Mouse (Mus musculus) brown adipose tissue, adult 24 weeks (tissue): ENCODE results near the gene Tmprss4. TPM values are rescaled to one million over a fixed set of nuclear protein-coding genes. Genes with fewer than 3 reads are reported as not detected.
A peak's percentile ranks its signal among the peaks of the same experiment; 100 is the strongest.

Source experiments
- H3K27ac ChIP-seq: fragments of 200-500 bp; replicated peaks from 2 replicates; pipeline ENCODE4 v1.5.1; 2012; ENCODE audit warnings: low read depth, mild to moderate bottlenecking, low read length
- H3K4me1 ChIP-seq: fragments of 200-500 bp; 2 replicates; pipeline ENCODE4 v1.6.1; 2012; ENCODE audit warnings: low read length, mixed read lengths; ENCODE audit not compliant: control insufficient read depth, insufficient read depth, insufficient read length
- H3K4me3 ChIP-seq: fragments of 200-500 bp; 2 replicates; pipeline ENCODE4 v1.5.1; 2012; ENCODE audit warnings: low read depth, mild to moderate bottlenecking, low read length, moderate library complexity; ENCODE audit not compliant: insufficient read depth
- polyA plus RNA-seq: library from polyadenylated mRNA; stranded (reverse); fragments of >200 nt; gene quantifications from 2 replicates; pipeline ENCODE4 v1.2.4, GENCODE M21; 2012; ENCODE audit not compliant: missing spikeins, insufficient read depth, insufficient read length

Tmprss4 gene
- polyA plus RNA-seq, result not detected in 2 replicates

DNA sequence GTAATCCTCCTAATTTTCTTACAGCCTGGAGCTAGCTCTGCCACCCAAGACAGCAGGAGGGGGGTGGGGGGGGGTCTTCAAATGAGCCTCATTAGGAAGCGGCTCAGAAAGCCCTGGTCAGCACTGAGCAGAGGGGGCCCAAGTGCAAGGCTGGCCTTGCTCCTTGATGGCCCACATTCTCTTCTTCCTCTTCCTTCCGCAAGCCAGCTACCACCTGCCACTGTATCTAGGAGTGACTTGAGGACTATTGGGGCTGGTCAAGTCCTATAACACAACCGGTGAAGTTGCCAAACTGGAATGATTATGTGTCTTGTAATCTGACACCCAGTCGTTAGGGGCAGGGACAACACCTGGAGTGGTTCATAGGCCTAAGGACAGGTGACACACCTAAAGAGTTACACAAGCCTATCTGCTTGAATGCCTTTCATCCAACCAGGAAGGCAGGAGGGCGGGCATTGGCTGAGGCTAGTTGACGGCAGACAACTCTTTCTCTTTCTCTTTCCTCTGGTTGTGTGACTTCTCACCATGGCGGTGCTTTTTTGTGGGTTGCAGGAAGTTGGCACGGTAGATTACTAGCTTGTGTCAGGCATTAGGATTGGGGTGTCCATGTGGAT, at the start of gene Tmprss4:
Tmprss4 (minus strand) TSS at position 296 of the 614 bp plus-strand sequence.
- no peak within 1 kb of the TSS for H3K27ac ChIP-seq
- no peak within 1 kb of the TSS for H3K4me3 ChIP-seq
- H3K4me1 ChIP-seq, result peaks cover 3% of the 10 kb centered on the region

DNA sequence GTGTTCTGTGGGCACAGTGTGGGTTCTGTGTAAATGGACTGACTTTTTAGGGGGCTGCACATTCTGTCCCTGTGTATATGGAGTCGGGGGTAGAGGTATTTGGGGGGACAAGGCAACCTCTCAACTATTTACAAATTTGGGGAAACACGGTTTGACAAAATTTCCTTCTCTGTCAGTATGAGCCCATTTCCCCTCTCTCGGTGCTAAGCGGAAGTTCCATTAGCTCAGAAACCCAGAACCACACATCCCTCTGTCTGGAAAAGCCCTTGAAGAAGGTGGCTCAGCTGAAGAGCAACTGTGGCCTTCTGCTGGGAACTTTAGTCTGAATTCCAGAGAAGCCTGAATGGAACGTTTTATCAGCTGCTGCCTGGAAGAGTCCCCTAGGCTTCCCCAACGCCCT, 48.5 kb upstream of the Tmprss4 start:
- Histone ChIP-seq H3K4me3 (no peak overlapping the region), H3K27ac (peak overlapping the region; percentile 55), H3K4me1 (peaks cover 3% of the 10 kb centered on the region; the same call in 1 of the 2 replicates)

GRCm38 (mm10) chr9:45251990-45252389, 48.1 kb upstream of the Tmprss4 start:
- Histone ChIP-seq H3K27ac (peak overlapping the region; percentile 50), H3K4me3 (no peak overlapping the region), H3K4me1 (peaks cover 3% of the 10 kb centered on the region; the same call in 1 of the 2 replicates)

- Histone ChIP-seq H3K27ac (no peak overlapping the region), H3K4me3 (no peak overlapping the region), H3K4me1 (peaks cover 3% of the 10 kb centered on the region; the same call in 1 of the 2 replicates)
Measured at GRCm38 (mm10) chr9:45251281-45251680, 47.4 kb upstream of the Tmprss4 start.

DNA sequence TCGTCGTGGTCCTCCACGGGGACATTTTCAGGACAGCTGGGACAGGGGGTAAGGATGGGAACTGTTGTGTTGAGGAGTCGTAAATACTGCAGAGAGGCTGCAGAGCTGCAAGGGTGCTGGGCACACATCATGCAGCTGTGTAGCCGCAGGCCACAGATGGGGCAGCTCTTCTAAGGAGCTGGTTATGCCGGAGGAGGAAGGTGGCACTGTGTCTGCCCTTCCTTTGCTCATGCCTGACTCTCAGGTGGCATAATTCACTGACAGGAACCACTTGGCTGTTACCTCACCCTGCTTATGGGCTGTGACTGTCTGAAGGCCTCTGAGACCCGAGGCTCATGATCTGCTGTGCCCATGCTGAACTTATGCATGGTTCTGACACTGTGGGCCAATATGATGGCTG, 46.4 kb upstream of the Tmprss4 start:
- Histone ChIP-seq H3K4me3 (no peak overlapping the region), H3K27ac (0 out of 2 replicates have a peak overlapping the region, but pooled peaks have one; percentile 6), H3K4me1 (peaks cover 3% of the 10 kb centered on the region; the same call in 1 of the 2 replicates)

DNA sequence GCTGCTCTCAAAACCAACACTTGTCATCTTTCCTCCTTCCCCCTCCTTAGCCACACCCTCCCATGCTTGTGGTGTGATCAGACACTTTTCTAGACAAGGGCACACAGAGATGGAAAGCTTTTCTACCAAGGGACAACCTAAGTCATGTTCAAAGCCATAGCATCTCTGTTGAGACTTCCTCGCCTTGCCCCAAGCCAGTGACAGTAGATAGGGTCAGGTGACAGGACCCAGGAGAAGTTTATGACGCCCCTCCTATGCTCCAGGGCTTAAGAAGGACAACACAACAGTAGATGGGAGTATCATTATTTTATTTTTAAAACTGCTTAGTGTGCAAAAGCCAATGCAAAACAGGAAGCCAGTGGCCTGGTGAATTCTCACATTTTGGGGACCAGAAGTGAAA, 43.6 kb upstream of the Tmprss4 start:
- Histone ChIP-seq H3K27ac (peak overlapping the region; percentile 83), H3K4me1 (peaks cover 3% of the 10 kb centered on the region; the same call in 1 of the 2 replicates), H3K4me3 (no peak overlapping the region)

- Histone ChIP-seq H3K27ac (peak overlapping the region; percentile 90), H3K4me3 (no peak overlapping the region), H3K4me1 (peaks cover 3% of the 10 kb centered on the region; the same call in 1 of the 2 replicates)
Measured at GRCm38 (mm10) chr9:45246060-45246459, 42.2 kb upstream of the Tmprss4 start.

- Histone ChIP-seq H3K4me1 (peaks cover 3% of the 10 kb centered on the region; the same call in 1 of the 2 replicates), H3K4me3 (no peak overlapping the region), H3K27ac (peak overlapping the region; percentile 90)
Measured at GRCm38 (mm10) chr9:45245432-45245831, 41.5 kb upstream of the Tmprss4 start.

- peak overlapping the region; percentile 81 for H3K27ac ChIP-seq
- no peaks in the 10 kb centered on the region for H3K4me1 ChIP-seq
- H3K4me3 ChIP-seq, result no peak overlapping the region
Measured at GRCm38 (mm10) chr9:45241397-45241796, 37.5 kb upstream of the Tmprss4 start.

DNA sequence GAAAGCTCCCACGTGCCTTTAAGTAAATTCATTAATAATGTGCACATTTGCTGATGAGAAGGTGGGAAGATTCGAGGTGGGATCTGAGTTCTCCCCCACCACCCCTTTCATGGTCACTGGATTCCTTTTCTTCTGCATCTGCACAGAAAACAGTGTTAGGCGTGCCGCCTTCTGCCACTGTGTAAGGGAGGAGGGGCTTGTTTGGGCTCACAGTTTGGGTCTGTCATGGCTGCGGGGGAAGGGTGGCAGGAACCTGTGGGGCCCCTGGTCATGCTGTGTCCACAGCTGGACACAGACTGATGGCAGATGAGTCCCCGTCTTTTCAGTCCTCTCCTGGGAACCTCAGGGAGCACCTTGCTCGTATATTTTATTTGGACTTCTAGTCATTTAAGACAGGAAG, 32.9 kb upstream of the Tmprss4 start:
- no peak overlapping the region for H3K27ac ChIP-seq
- H3K4me3 ChIP-seq, result no peak overlapping the region
- H3K4me1 ChIP-seq, result no peaks in the 10 kb centered on the region

DNA sequence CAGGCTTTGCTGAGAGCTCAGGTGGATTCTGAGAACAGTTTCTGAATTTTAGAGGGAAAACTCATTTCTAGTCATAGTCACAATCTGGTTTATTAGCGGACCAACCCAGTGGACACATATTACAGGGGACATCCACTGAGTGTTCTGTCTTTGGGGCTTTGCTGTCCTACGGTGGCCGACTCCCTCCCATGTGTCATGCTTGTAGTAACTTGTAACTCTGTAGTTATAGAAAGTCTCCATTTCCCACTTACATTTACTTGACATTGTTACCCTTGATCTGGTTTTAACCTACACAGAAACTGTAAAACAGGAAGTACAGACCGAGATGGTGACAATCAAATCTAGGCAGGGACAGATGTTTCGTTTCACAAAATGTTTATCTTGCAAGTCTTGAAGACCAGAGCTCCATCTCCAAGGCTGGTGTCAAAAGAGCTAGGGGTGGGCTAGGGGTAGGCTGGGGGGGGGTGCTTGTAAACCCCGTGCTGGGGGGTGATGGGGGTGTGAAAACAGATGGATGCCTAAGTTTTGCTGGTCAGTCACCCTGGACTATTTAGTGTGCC, 31.9 kb upstream of the Tmprss4 start:
- no peaks in the 10 kb centered on the region for H3K4me1 ChIP-seq
- H3K27ac ChIP-seq, result peak overlapping the region; percentile 49; the same call in 1 of the 2 replicates
- no peak overlapping the region for H3K4me3 ChIP-seq

- Histone ChIP-seq H3K27ac (no peak overlapping the region), H3K4me1 (no peaks in the 10 kb centered on the region), H3K4me3 (no peak overlapping the region)
Measured at GRCm38 (mm10) chr9:45229359-45229758, 25.5 kb upstream of the Tmprss4 start.

GRCm38 (mm10) chr9:45221567-45221966, 17.7 kb upstream of the Tmprss4 start:
- Histone ChIP-seq H3K4me3 (no peak overlapping the region), H3K27ac (no peak overlapping the region)

GRCm38 (mm10) chr9:45219644-45220043, 15.8 kb upstream of the Tmprss4 start:
- Histone ChIP-seq H3K4me1 (no peaks in the 10 kb centered on the region), H3K4me3 (no peak overlapping the region), H3K27ac (no peak overlapping the region)

More at GRCm38 (mm10) chr9:45221567-45221966, 17.7 kb upstream of the Tmprss4 start:
- H3K4me1 ChIP-seq, result no peaks in the 10 kb centered on the region

DNA sequence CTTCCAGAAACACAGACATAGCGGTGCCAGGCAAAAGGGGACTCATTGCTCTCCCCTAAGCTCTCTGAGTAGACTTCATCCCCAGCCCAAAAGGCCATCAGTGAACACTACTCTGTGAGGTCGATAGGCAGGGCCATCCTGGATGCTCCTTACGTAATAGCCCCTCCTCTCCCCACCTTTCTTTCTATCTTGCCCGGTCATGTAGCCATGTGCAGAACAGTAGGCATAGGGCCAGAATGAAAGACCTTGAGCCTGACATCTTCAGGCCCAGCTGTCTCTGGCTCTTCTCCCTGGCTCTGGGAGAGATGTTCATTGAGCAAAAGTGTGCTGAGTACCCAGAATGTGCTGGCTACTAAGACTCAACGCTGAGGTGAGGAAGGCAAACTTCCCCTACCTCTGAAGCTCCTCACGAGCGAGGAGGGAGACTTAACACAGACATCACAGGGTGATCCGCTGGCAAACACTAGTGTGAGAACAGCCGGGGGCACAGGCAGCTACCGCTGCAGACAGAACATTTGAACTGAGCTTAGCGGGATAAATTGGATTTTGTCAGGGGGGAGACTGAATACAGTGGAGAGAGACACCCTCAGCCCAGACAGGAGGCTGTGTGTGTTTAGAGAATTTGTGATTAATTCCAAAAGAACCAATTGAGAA, 11.8 kb upstream of the Tmprss4 start:
- H3K4me3 ChIP-seq, result no peak overlapping the region
- H3K27ac ChIP-seq, result no peak overlapping the region
- no peaks in the 10 kb centered on the region for H3K4me1 ChIP-seq
